Mouse (Mus musculus): ENCODE measurements around the gene Ric8a. TPM values are rescaled to one million over a fixed set of nuclear protein-coding genes. Genes with fewer than 3 reads are reported as not detected.

Ric8a gene
- total and polyA plus RNA-seq, 3 experiments: 52.3 to 63.4 TPM; not detected in 1

DNA sequence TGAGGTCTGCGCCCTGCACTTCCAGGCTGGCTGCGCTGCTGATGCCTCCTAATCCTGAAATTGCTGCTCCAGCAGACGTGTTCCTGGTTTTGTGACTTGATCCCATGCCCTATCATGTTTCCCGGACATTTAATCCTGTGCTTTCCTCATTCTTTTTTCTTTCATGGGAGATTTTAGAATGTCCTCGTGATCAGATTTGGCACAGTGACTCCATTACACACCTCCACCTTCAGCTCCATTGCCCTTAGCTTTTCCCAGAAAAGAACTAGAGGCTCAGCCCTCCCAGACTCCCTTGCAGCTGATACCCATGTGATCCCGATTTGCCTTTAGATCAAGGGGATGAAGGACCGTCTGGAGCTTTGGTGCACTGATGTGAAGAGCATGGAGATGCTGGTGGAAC, 41.1 kb downstream of the Ric8a start:
- H3K4me3 ChIP-seq (ENCODE audit: control insufficient read depth in 1 of 2, insufficient read depth in 1 of 2, low read depth in 2 of 2, low read length in 2 of 2): no peak overlapping the region
- H3K4me1 ChIP-seq (ENCODE audit: control insufficient read depth in 1 of 2, insufficient read depth in 2 of 2, low read length in 2 of 2): no peaks in the 10 kb centered on the region
- no peak overlapping the region for H3K9ac ChIP-seq (ENCODE audit: control insufficient read depth, low read depth, low read length, poor library complexity, severe bottlenecking)
- no peak overlapping the region for H3K27ac ChIP-seq (ENCODE audit: control insufficient read depth, low read depth, low read length)
- H3K27me3 ChIP-seq (ENCODE audit: control insufficient read depth in 1 of 2, insufficient read depth in 2 of 2, low read length in 2 of 2): no peaks in the 10 kb centered on the region
- TF ChIP-seq POLR2AphosphoS2 (IDR thresholded peaks at IDR 0.05; ENCODE audit: low read length) (no peak), RCOR1 (IDR thresholded peaks at IDR 0.05; ENCODE audit: low read depth, low read length) (no peak), MAZ (IDR thresholded peaks at IDR 0.05; ENCODE audit: low read depth, low read length) (no peak), E2F4 (IDR thresholded peaks at IDR 0.05; ENCODE audit: borderline replicate concordance, low read depth, low read length) (no peak), MXI1 (IDR thresholded peaks at IDR 0.05; ENCODE audit: low read depth, low read length) (no peak), ZMIZ1 (IDR thresholded peaks at IDR 0.05; ENCODE audit: low read depth, low read length) (no peak), USF2 (IDR thresholded peaks at IDR 0.05; ENCODE audit: borderline replicate concordance in 1 of 2, insufficient read depth in 1 of 2, low read depth in 1 of 2, low read length in 2 of 2) (no peak), CHD2 (IDR thresholded peaks at IDR 0.05; ENCODE audit: low read length) (no peak), ZKSCAN1 (IDR thresholded peaks at IDR 0.05; ENCODE audit: low read depth, low read length) (no peak)
- no peaks in the 10 kb centered on the region for H3K9me3 ChIP-seq (replicated peaks; ENCODE audit: insufficient read depth, low read length)
- peaks cover 0 to 2% of the 10 kb centered on the region in 2 experiments; a peak in 1 of 4 replicates for H3K36me3 ChIP-seq (ENCODE audit: control insufficient read depth in 1 of 2, insufficient read depth in 2 of 2, low read length in 2 of 2)
- DNase-seq (ENCODE audit: low read depth, low spot score): no peak
- H3K79me2 ChIP-seq (ENCODE audit: control insufficient read depth, insufficient read depth, low read length, poor library complexity): no peaks in the 10 kb centered on the region

DNA sequence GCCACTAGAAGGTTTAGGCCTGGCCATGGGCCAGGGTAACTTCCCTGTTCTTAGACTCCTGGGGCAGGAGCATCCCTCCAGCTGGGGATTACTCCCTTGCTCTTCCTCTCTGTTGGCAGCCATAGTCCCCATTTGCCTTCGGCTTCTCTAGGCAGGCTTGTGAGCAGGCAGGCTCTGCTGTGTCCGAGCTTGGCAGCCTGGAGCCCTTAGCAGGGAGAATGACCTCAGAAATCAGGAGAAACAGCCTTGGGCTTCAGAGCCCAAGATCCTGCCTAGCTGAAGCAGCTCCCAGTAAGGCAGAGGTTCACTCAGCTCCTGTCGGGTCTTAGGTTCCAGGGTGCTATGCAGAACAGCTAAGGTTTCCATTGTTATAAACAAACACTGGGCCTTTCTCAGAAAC, 42.4 kb downstream of the Ric8a start:
- H3K36me3 ChIP-seq (ENCODE audit: control insufficient read depth in 1 of 2, insufficient read depth in 2 of 2, low read length in 2 of 2): no peaks in the 10 kb centered on the region

GRCm38 (mm10) chr7:140900220-140900619, 43.5 kb downstream of the Ric8a start, which contains the start of gene Cox8b:
Gene Cox8b, minus strand, starts transcription at chr7:140900446.
- Histone ChIP-seq H3K27me3 (ENCODE audit: control insufficient read depth in 1 of 2, insufficient read depth in 2 of 2, low read length in 2 of 2) (no peaks in the 10 kb centered on the region), H3K4me1 (ENCODE audit: control insufficient read depth in 1 of 2, insufficient read depth in 2 of 2, low read length in 2 of 2) (no peaks in the 10 kb centered on the region), H3K9me3 (replicated peaks; ENCODE audit: insufficient read depth, low read length) (no peaks in the 10 kb centered on the region), H3K27ac (ENCODE audit: control insufficient read depth, low read depth, low read length) (no peak within 1 kb of the TSS), H3K36me3 (ENCODE audit: control insufficient read depth in 1 of 2, insufficient read depth in 2 of 2, low read length in 2 of 2) (no peaks in the 10 kb centered on the region), H3K4me3 (ENCODE audit: control insufficient read depth in 1 of 2, insufficient read depth in 1 of 2, low read depth in 2 of 2, low read length in 2 of 2) (no peak within 1 kb of the TSS), H3K79me2 (ENCODE audit: control insufficient read depth, insufficient read depth, low read length, poor library complexity) (no peaks in the 10 kb centered on the region), H3K9ac (ENCODE audit: control insufficient read depth, low read depth, low read length, poor library complexity, severe bottlenecking) (no peak within 1 kb of the TSS)
- no peak for TF ChIP-seq MAZ (IDR thresholded peaks at IDR 0.05; ENCODE audit: low read depth, low read length)
- no peak for TF ChIP-seq MYB (IDR thresholded peaks at IDR 0.05; ENCODE audit: low read depth, low read length)
- no peak for TF ChIP-seq MEF2A (IDR thresholded peaks at IDR 0.05; ENCODE audit: extremely low read depth, insufficient replicate concordance, low read depth, low read length, poor library complexity, severe bottlenecking)
- no peak for DNase-seq (ENCODE audit: low read depth, low spot score)

More for the DNA sequence above, 42.4 kb downstream of the Ric8a start:
- no peak overlapping the region for H3K27ac ChIP-seq (ENCODE audit: control insufficient read depth, low read depth, low read length)
- H3K4me1 ChIP-seq (ENCODE audit: control insufficient read depth in 1 of 2, insufficient read depth in 2 of 2, low read length in 2 of 2): no peaks in the 10 kb centered on the region
- H3K9ac ChIP-seq (ENCODE audit: control insufficient read depth, low read depth, low read length, poor library complexity, severe bottlenecking): no peak overlapping the region
- TF ChIP-seq KAT2A (conservative IDR thresholded peaks at IDR 0.05; ENCODE audit: low read depth, low read length): no peak
- no peak for TF ChIP-seq ETS1 (IDR thresholded peaks at IDR 0.05; ENCODE audit: low read depth, low read length)
- no peak for TF ChIP-seq MXI1 (IDR thresholded peaks at IDR 0.05; ENCODE audit: low read depth, low read length)
- TF ChIP-seq UBTF (IDR thresholded peaks at IDR 0.05; ENCODE audit: borderline replicate concordance, insufficient read depth, low read depth, low read length): no peak
- no peaks in the 10 kb centered on the region for H3K79me2 ChIP-seq (ENCODE audit: control insufficient read depth, insufficient read depth, low read length, poor library complexity)
- no peaks in the 10 kb centered on the region for H3K9me3 ChIP-seq (replicated peaks; ENCODE audit: insufficient read depth, low read length)
- H3K4me3 ChIP-seq (ENCODE audit: control insufficient read depth in 1 of 2, insufficient read depth in 1 of 2, low read depth in 2 of 2, low read length in 2 of 2): no peak overlapping the region
- no peaks in the 10 kb centered on the region for H3K27me3 ChIP-seq (ENCODE audit: control insufficient read depth in 1 of 2, insufficient read depth in 2 of 2, low read length in 2 of 2)
- DNase-seq (ENCODE audit: low read depth, low spot score): no peak
